Mouse (Mus musculus) midbrain, embryonic 11.5 days (tissue): ENCODE measurements around the gene Olfr362. TPM values are rescaled to one million over a fixed set of nuclear protein-coding genes. Genes with fewer than 3 reads are reported as not detected.
"Not testable (repeated sequence)": the region's sequence is repeated elsewhere in the genome, so short reads cannot be mapped to it uniquely, and the experiment has no call there.

Experiments
- ATAC-seq: fragments of 200-750 bp; cut with Nextera tagmentation; 2 replicates; pipeline ENCODE4 v1.8.0; 2017; ENCODE audit warnings: moderate TSS enrichment, moderate library complexity; ENCODE audit not compliant: low FRiP score
- DNase-seq: peaks from one replicate; pipeline ENCODE4 v3.0.0; 2015; ENCODE audit warnings: low spot score; ENCODE audit errors: missing footprints
- H3K27ac ChIP-seq: fragments of 300-500 bp; sonication (generic); 2 replicates; pipeline ENCODE4 v1.5.1; 2014; ENCODE audit warnings: low read depth, low read length
- H3K27me3 ChIP-seq: fragments of 300-500 bp; sonication (generic); 2 replicates; pipeline ENCODE4 v1.6.1; 2014; ENCODE audit warnings: mild to moderate bottlenecking, low read length, moderate library complexity, mixed read lengths; ENCODE audit not compliant: control insufficient read depth, insufficient read depth
- H3K36me3 ChIP-seq: fragments of 300-500 bp; sonication (generic); 2 replicates; pipeline ENCODE4 v1.6.1; 2014; ENCODE audit warnings: mild to moderate bottlenecking, low read length, moderate library complexity, mixed read lengths; ENCODE audit not compliant: control insufficient read depth, insufficient read depth
- H3K4me1 ChIP-seq: fragments of 300-500 bp; sonication (generic); 2 replicates; pipeline ENCODE4 v1.6.1; 2014; ENCODE audit warnings: low read length; ENCODE audit not compliant: control insufficient read depth, insufficient read depth
- H3K4me2 ChIP-seq: fragments of 300-500 bp; sonication (generic); 2 replicates; pipeline ENCODE4 v1.6.1; 2014; ENCODE audit warnings: mild to moderate bottlenecking, moderate library complexity
- H3K4me3 ChIP-seq: fragments of 300-500 bp; sonication (generic); 2 replicates; pipeline ENCODE4 v1.5.1; 2014; ENCODE audit warnings: low read depth, low read length
- H3K9ac ChIP-seq: fragments of 300-500 bp; sonication (generic); 2 replicates; pipeline ENCODE4 v1.6.1; 2014; ENCODE audit warnings: low read length
- H3K9me3 ChIP-seq: fragments of 300-500 bp; sonication (generic); 2 replicates; pipeline ENCODE4 v1.6.1; 2016; ENCODE audit warnings: low read length; ENCODE audit not compliant: control insufficient read depth
- WGBS: fragments of 180-500 bp; shearing (Covaris S2); extraction: QIAGEN DNeasy Blood & Tissue Kit; methylation state at CpG from one replicate; pipeline ENCODE4 v1.1.7; 2014; 5-methylcytosine and 5-hydroxymethylcytosine counted together
- polyA plus RNA-seq: library from polyadenylated mRNA; unstranded; fragments of >200 nt; fragmentation: Nextera tagmentation; extraction: Ambion mirVana; gene quantifications from 2 replicates; pipeline ENCODE4 v1.2.1, GENCODE M21; 2014

Gene Olfr362
- polyA plus RNA-seq, result not detected in 2 replicates

DNA sequence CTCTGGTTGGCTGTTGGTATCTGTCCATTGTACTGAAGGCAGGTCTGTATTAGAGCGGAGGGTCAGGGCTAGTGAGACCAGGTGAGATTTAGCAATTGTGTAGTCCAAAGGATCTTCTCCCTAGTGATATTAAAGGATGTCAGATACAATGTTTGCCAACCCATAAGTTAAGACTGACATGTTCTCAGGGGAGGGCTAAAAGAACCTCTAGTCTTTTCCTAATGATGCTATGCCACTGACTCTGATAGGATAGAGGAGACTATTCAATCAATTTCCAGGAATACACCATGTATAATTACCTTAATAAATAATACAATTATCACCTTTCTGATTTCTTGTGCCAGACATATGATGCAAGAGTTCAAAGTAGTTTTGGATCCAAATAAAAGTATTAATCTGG lies at the start of gene Olfr362:
Gene Olfr362, minus strand, starts transcription at position 101 of the 400 bp plus-strand sequence.
- Histone ChIP-seq H3K9me3 (peaks cover 16% of the 10 kb centered on the region; the same call in 1 of the 2 replicates), H3K27me3 (no peaks in the 10 kb centered on the region), H3K4me1 (no peaks in the 10 kb centered on the region), H3K4me3 (no peak within 1 kb of the TSS), H3K36me3 (no peaks in the 10 kb centered on the region), H3K27ac (no peak within 1 kb of the TSS), H3K4me2 (no peak within 1 kb of the TSS), H3K9ac (no peak within 1 kb of the TSS)
- DNase-seq, result no peak
- WGBS, result 81% methylated on average over 1 of the region's 1 CpGs
- no peak for ATAC-seq

DNA sequence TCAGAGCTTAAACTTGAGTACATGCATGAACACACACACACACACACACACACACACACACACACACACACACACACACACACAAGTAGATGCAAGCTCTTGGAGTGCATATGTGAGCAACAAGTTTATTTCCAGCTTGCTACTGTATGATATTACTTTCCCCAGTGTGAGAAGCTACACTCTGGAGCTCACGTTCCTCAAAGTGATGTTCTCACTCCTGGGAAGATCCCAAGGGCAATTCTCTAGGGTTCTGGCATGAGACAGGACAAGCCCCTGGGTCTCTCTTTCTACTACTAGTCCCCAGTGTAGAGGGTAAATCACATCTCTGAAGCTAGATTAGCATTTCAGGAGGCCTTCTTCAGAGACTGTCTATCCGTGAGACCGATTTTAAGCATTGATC lies 21.3 kb upstream of the Olfr362 start, which contains the start of gene Olfr364-ps1:
Gene Olfr364-ps1, plus strand, starts transcription at position 301 of the 400 bp plus-strand sequence.
- no peaks in the 10 kb centered on the region for H3K36me3 ChIP-seq
- peaks cover 8% of the 10 kb centered on the region; the same call in 1 of the 2 replicates for H3K9me3 ChIP-seq
- H3K9ac ChIP-seq, result no peak within 1 kb of the TSS
- no peaks in the 10 kb centered on the region for H3K27me3 ChIP-seq
- no peak within 1 kb of the TSS for H3K4me3 ChIP-seq
- no peak within 1 kb of the TSS for H3K4me2 ChIP-seq
- WGBS, result 85% methylated on average over 3 of the region's 3 CpGs
- H3K27ac ChIP-seq, result no peak within 1 kb of the TSS
- ATAC-seq (no peak), DNase-seq (no peak)
- no peaks in the 10 kb centered on the region for H3K4me1 ChIP-seq

DNA sequence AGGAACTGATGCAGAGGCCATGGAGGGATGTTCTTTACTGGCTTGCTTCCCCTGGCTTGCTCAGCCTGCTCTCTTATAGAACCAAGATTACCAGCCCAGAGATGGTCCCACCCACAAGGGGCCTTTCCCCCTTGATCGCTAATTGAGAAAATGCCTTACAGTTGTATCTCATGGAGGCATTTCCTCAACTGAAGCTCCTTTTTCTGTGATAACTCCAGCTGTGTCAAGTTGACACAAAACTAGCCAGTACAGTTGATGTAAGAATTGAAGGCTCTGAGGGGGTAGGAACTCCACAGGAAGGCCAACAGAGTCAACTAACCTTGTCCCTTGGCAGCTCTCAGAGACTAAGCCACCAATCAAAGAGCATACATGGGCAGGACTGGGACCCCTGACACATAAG lies 28.5 kb downstream of the Olfr362 start, which contains the start of gene Olfr361:
Gene Olfr361, minus strand, starts transcription at position 101 of the 400 bp plus-strand sequence.
- 33% methylated on average over 1 of the region's 1 CpGs for WGBS
- not testable (repeated sequence) for H3K4me3 ChIP-seq, H3K36me3 ChIP-seq, H3K27me3 ChIP-seq, H3K4me2 ChIP-seq, H3K9ac ChIP-seq, DNase-seq, ATAC-seq, H3K27ac ChIP-seq, H3K9me3 ChIP-seq, H3K4me1 ChIP-seq

DNA sequence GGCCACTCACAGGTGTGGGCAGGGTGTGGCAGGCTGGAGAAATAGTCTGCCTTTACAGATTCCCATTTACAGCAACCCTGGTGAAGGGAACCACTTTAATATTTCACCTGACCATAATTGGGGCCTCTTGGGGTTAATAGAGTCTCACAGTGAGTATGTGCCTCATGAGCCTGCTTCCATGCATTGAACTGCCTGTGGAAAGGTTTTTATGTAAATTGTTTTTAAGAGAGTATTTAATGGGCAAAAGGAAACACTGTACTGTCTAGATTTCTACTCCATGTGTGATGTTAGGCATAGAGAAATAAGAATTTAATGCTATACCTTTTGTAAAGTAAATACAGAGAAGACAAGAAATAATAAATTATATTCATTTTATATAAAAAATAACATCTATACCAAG lies 52.3 kb downstream of the Olfr362 start, which contains the start of gene Olfr360:
Gene Olfr360, plus strand, starts transcription at position 301 of the 400 bp plus-strand sequence.
- ATAC-seq, result no peak
- Histone ChIP-seq H3K9ac (no peak within 1 kb of the TSS), H3K27me3 (no peaks in the 10 kb centered on the region), H3K27ac (no peak within 1 kb of the TSS), H3K4me2 (no peak within 1 kb of the TSS), H3K4me3 (no peak within 1 kb of the TSS), H3K36me3 (no peaks in the 10 kb centered on the region), H3K4me1 (no peaks in the 10 kb centered on the region), H3K9me3 (peaks cover 2% of the 10 kb centered on the region; the same call in 1 of the 2 replicates)
- DNase-seq, result no peak

Other genes starting within 250 kb of the Olfr362 start
- gene Olfr352, start 249.4 kb downstream of the Olfr362 start, polyA plus RNA-seq, result not detected in 2 replicates
- gene Olfr353, start 225.0 kb downstream of the Olfr362 start, polyA plus RNA-seq, result not detected in 2 replicates
- gene Olfr354, start 212.2 kb downstream of the Olfr362 start, polyA plus RNA-seq, result not detected in 2 replicates
- not detected in 2 replicates for gene Olfr355, start 189.0 kb downstream of the Olfr362 start, polyA plus RNA-seq
- not detected in 2 replicates for gene Olfr356, start 180.8 kb downstream of the Olfr362 start, polyA plus RNA-seq
- not detected in 2 replicates for gene Olfr357, start 124.1 kb downstream of the Olfr362 start, polyA plus RNA-seq
- gene Olfr358, start 108.6 kb downstream of the Olfr362 start, polyA plus RNA-seq, result not detected in 2 replicates
- not detected in 2 replicates for gene Olfr360, start 52.2 kb downstream of the Olfr362 start, polyA plus RNA-seq
- not detected in 2 replicates for gene Olfr361, start 28.6 kb downstream of the Olfr362 start, polyA plus RNA-seq
- gene Olfr364-ps1, start 21.4 kb upstream of the Olfr362 start, polyA plus RNA-seq, result not detected in 2 replicates
- not detected in 2 replicates for gene Olfr365, start 70.3 kb upstream of the Olfr362 start, polyA plus RNA-seq
- gene Olfr366, start 93.7 kb upstream of the Olfr362 start, polyA plus RNA-seq, result not detected in 2 replicates
- not detected in 2 replicates for gene Olfr368, start 208.6 kb upstream of the Olfr362 start, polyA plus RNA-seq
- gene Pdcl, start 241.4 kb upstream of the Olfr362 start, polyA plus RNA-seq, result 82.7 and 87.3 TPM in 2 replicates